Mouse (Mus musculus) bone marrow macrophage, adult 2 months (primary cell): ENCODE data around the gene Apip.

Experiments used
- CTCF ChIP-seq: IDR thresholded peaks from 2 replicates; pipeline ENCODE4 v1.5.1; 2012; ENCODE audit warnings: low read depth, mild to moderate bottlenecking, low read length, moderate library complexity
- POLR2A ChIP-seq: IDR thresholded peaks from 2 replicates; pipeline ENCODE4 v1.6.1; 2012; ENCODE audit warnings: mild to moderate bottlenecking, low read depth, low read length, borderline replicate concordance

GRCm38 (mm10) chr2:103088099-103088498 lies 14.6 kb downstream of the Apip start:
- no peak for TF ChIP-seq POLR2A
- peak; percentile 54; the same call in 1 of the 2 replicates for TF ChIP-seq CTCF
